Mouse (Mus musculus) stomach, embryonic 16.5 days (tissue): ENCODE results near the gene Fastkd1. TPM values are rescaled to one million over a fixed set of nuclear protein-coding genes. Genes with fewer than 3 reads are reported as not detected.
A peak's percentile ranks its signal among the peaks of the same experiment; 100 is the strongest.

ENCODE experiments used
- ATAC-seq: fragments of 200-750 bp; cut with Nextera tagmentation; 2 replicates; pipeline ENCODE4 v1.8.0; 2017; ENCODE audit warnings: moderate number of reproducible peaks, moderate TSS enrichment; ENCODE audit not compliant: insufficient read depth, low FRiP score
- H3K27ac ChIP-seq: fragments of 300-500 bp; sonication (generic); 2 replicates; pipeline ENCODE4 v1.5.1; 2014; ENCODE audit warnings: low read length
- H3K27me3 ChIP-seq: fragments of 300-500 bp; sonication (generic); 2 replicates; pipeline ENCODE4 v1.6.1; 2014; ENCODE audit warnings: low read length, control low read depth, mixed read lengths; ENCODE audit not compliant: control insufficient read depth, insufficient read depth
- H3K36me3 ChIP-seq: fragments of 300-500 bp; sonication (generic); 2 replicates; pipeline ENCODE4 v1.6.1; 2014; ENCODE audit warnings: low read length; ENCODE audit not compliant: control insufficient read depth, insufficient read depth
- H3K4me1 ChIP-seq: fragments of 300-500 bp; sonication (generic); 2 replicates; pipeline ENCODE4 v1.6.1; 2014; ENCODE audit warnings: low read length, control low read depth, mixed read lengths; ENCODE audit not compliant: control insufficient read depth, insufficient read depth
- H3K4me2 ChIP-seq: fragments of 300-500 bp; sonication (generic); 2 replicates; pipeline ENCODE4 v1.6.1; 2014; ENCODE audit warnings: low read depth, low read length, mixed read lengths
- H3K4me3 ChIP-seq: fragments of 300-500 bp; sonication (generic); replicated peaks from 2 replicates; pipeline ENCODE4 v1.5.1; 2014; ENCODE audit warnings: mild to moderate bottlenecking, low read length
- H3K9ac ChIP-seq: fragments of 300-500 bp; sonication (generic); 2 replicates; pipeline ENCODE4 v1.6.1; 2014; ENCODE audit warnings: low read length
- H3K9me3 ChIP-seq: fragments of 300-500 bp; sonication (generic); replicated peaks from 2 replicates; pipeline ENCODE4 v1.6.1; 2016; ENCODE audit warnings: low read length, control low read depth; ENCODE audit not compliant: control insufficient read depth
- WGBS: fragments of 180-500 bp; shearing (Covaris S2); extraction: QIAGEN DNeasy Blood & Tissue Kit; methylation state at CpG from one replicate; pipeline ENCODE4 v1.1.7; 2014; 5-methylcytosine and 5-hydroxymethylcytosine counted together
- polyA plus RNA-seq: library from polyadenylated mRNA; unstranded; fragments of >200 nt; fragmentation: Nextera tagmentation; extraction: Ambion mirVana; gene quantifications from 2 replicates; pipeline ENCODE4 v1.2.1, GENCODE M21; 2015

The Fastkd1 gene
- polyA plus RNA-seq, 1 experiment from 2014 or later, result 11.0 TPM

DNA sequence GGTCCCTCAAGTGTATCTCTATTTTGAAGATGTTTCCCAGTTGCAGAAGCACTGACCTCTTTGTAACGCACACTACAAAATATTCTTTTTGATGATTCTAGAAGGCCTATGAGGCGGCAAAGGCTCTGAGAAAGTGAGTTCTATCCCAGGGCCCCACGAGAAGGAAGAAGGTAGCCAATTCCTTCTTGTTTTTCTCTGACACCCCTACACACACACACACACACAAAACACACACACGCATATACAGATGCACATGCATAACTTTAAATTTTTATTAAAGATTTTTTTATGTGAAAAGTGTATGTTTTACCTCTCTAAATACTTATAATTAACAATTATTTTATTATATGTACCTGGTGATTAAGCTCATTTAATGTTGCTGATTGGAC lies 304 bp upstream of the Fastkd1 start:
- no peak for ATAC-seq
- Histone ChIP-seq H3K4me1 (no peaks in the 10 kb centered on the region), H3K4me2 (peak overlapping the region; percentile 49; the same call in 1 of the 2 replicates), H3K9ac (no peak overlapping the region), H3K9me3 (no peaks in the 10 kb centered on the region), H3K27me3 (no peaks in the 10 kb centered on the region), H3K36me3 (no peaks in the 10 kb centered on the region), H3K4me3 (peak overlapping the region; percentile 83), H3K27ac (no peak overlapping the region)
- WGBS, result 26% methylated on average over 4 of the region's 4 CpGs

DNA sequence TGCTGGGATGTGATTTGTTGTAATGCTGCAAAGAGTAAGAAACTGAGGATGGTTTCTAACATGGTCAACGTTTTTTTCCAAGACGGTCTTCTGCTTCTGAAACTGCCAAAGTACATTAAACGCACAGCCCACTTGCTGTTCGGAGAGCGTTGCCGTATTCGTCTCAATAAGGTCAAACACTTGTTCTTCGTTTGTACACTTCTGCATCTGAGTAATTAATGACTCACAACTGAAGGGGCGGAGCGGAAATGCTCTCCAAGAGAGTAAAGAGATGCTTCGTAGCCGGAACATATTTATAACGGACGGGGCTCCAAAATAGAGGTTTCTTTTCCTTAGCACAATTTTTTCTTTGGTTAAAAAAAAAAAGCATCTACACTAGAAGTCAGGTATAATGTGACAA lies 1.1 kb downstream of the Fastkd1 start:
- Histone ChIP-seq H3K9ac (no peak overlapping the region), H3K4me1 (no peaks in the 10 kb centered on the region), H3K4me2 (no peak overlapping the region), H3K9me3 (no peaks in the 10 kb centered on the region), H3K27ac (no peak overlapping the region), H3K36me3 (no peaks in the 10 kb centered on the region), H3K4me3 (no peak overlapping the region), H3K27me3 (no peaks in the 10 kb centered on the region)
- WGBS, result 76% methylated on average over 14 of the region's 14 CpGs
- no peak for ATAC-seq

DNA sequence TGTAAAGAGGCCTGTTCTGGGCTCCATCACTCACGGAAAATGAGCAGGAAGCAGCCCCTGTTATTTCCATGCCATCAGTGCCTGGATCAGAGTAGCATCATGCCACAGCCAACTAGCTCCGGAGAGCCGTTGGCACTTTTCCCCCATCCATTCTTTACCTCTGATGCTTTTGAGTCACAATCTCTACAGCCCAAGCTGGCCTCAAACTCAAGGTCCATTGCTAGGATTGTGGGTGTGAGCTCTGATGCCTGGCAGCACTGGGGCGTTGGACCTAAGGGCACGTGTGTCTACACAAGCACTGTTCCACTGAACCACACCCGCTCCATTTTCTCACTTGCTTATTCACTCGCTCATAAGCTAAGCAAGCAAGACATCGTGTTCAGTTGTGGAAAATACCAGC lies 12.9 kb downstream of the Fastkd1 start:
- WGBS, result 90% methylated on average over 8 of the region's 8 CpGs
- no peak for ATAC-seq
- Histone ChIP-seq H3K27ac (no peak overlapping the region), H3K4me1 (no peaks in the 10 kb centered on the region), H3K4me2 (no peak overlapping the region), H3K9me3 (no peaks in the 10 kb centered on the region), H3K36me3 (0 out of 2 replicates have a peak, but pooled peaks cover 9% of the 10 kb centered on the region), H3K9ac (no peak overlapping the region), H3K27me3 (no peaks in the 10 kb centered on the region), H3K4me3 (no peak overlapping the region)

DNA sequence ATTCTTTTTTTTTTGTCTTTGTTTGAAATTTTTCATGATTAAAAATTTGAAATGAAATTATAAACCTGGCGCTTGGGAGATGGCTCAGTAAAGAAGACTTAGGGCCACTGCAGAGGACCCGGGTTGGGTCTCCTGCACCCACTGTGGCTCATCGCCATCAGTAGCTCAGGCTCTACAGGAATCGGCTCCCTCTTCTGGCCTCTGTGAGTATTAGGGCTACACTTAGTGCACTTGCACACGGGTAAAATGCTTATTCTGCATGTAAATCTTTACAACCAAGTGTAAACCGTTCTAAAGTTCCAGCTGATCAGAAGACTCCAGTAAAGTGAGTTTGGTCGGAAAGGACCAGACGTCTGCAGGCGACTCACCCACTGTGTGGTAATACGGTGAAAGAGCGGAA lies 19.8 kb downstream of the Fastkd1 start:
- Histone ChIP-seq H3K9ac (no peak overlapping the region), H3K4me2 (no peak overlapping the region), H3K27me3 (no peaks in the 10 kb centered on the region), H3K27ac (no peak overlapping the region), H3K4me3 (no peak overlapping the region), H3K9me3 (no peaks in the 10 kb centered on the region), H3K4me1 (no peaks in the 10 kb centered on the region), H3K36me3 (peaks cover 7% of the 10 kb centered on the region; the same call in 1 of the 2 replicates)
- no peak for ATAC-seq
- WGBS, result 95% methylated on average over 11 of the region's 11 CpGs

DNA sequence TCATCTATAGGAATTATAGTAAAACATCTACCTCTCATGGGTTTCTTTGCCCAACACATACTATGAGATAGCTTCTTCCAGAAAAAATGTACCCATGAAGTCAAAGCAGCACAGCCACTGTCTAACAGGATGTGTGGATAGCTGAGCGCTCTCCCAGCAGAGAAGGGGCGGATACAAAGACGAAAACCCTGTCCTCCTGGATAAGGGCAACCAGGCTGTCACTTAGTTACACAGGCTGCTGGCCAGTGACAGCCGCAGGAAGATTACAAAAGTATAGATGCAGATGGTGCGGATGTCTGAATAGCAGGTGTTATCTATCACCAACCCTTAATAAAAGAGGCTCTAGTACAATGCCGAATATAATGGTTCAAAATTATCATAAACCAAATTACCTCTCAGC lies 22.5 kb downstream of the Fastkd1 start:
- H3K27ac ChIP-seq, result no peak overlapping the region
- no peaks in the 10 kb centered on the region for H3K4me1 ChIP-seq
- no peaks in the 10 kb centered on the region for H3K27me3 ChIP-seq
- WGBS, result 86% methylated on average over 6 of the region's 6 CpGs
- H3K4me2 ChIP-seq, result no peak overlapping the region
- ATAC-seq, result no peak
- no peaks in the 10 kb centered on the region for H3K9me3 ChIP-seq
- H3K36me3 ChIP-seq, result peaks cover 7% of the 10 kb centered on the region; the same call in 1 of the 2 replicates
- H3K9ac ChIP-seq, result no peak overlapping the region
- no peak overlapping the region for H3K4me3 ChIP-seq

DNA sequence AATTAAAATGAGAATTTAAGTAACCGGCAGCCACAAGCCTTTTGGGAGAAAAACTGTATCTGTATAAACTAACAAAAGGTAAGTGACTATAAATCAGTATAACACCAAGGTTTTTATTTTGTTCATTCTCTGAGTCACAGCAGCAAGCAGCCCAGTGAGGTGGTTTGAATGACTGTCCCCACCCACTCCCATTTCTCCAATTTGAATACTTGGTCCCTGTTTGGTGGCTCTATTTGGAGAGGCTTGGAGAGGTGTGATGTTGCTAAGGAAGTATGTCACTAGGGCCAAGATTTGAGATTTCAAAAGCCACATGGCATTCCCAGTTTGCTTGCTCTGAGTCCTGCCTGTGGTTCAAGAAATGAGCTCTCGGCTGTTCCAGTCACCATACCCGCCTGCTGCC lies 23.1 kb downstream of the Fastkd1 start:
- no peak overlapping the region for H3K9ac ChIP-seq
- ATAC-seq, result no peak
- peaks cover 7% of the 10 kb centered on the region; the same call in 1 of the 2 replicates for H3K36me3 ChIP-seq
- no peaks in the 10 kb centered on the region for H3K9me3 ChIP-seq
- H3K4me1 ChIP-seq, result no peaks in the 10 kb centered on the region
- no peak overlapping the region for H3K27ac ChIP-seq
- H3K4me2 ChIP-seq, result no peak overlapping the region
- no peak overlapping the region for H3K4me3 ChIP-seq
- H3K27me3 ChIP-seq, result no peaks in the 10 kb centered on the region
- WGBS, result 86% methylated on average over 3 of the region's 3 CpGs

DNA sequence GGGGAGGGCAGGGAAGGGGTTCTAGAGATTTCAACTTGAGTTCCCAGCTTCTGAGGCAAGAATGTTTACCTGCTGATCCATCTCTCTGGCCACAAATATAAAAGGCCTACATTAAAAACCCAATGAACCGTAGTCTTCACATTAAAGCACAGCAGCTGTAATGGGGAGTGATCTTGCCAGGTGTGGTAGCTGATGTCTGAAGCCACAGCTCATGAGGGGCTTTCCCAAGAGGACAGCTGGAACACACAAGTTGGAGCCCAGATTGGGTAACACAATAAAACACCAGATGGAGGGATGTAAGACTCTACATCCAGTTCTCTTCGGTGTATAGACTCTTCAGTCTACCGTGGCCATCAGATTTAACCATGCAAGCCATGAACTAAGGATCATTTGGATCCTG lies 28.8 kb downstream of the Fastkd1 start:
- H3K9ac ChIP-seq, result no peak overlapping the region
- no peaks in the 10 kb centered on the region for H3K4me1 ChIP-seq
- no peak overlapping the region for H3K4me3 ChIP-seq
- no peak overlapping the region for H3K4me2 ChIP-seq
- no peaks in the 10 kb centered on the region for H3K27me3 ChIP-seq
- H3K27ac ChIP-seq, result no peak overlapping the region
- 93% methylated on average over 3 of the region's 3 CpGs for WGBS
- no peaks in the 10 kb centered on the region for H3K36me3 ChIP-seq
- no peaks in the 10 kb centered on the region for H3K9me3 ChIP-seq
- no peak for ATAC-seq

DNA sequence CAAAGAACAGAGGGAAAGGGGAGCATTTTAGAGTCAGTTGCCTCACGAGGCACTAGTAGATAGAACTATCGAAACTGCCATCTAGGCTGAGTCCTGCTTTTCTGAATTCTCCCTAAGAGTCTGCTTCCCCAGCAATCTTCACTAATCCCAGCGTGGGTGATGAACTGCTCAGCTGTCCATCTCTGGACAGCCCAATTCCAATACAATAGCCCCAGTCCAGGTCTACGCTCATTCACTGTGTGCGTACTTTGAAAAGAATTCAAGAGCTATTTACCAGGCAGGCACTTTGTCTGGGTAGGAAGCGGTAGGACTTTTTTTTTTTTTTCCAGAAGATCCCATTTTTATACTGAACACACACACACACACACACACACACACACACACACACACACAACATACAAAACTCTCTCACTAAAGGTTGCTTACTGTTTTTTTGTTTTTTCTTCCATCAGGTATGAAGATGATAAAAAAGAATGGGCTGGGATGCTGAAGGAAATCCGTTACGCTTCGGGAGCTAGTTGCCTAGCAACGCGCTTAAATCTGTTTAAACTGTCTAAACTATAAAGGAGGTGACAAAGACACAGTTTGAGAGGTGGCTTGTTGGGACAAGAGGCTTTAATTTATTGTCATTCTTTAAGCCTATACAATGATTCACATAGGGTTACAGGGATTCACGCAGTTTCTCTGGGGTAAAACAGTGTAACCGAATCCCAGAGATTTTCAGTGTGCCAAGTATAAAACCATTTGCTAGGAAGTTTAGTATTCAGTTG lies 30.1 kb downstream of the Fastkd1 start:
- Histone ChIP-seq H3K27me3 (no peaks in the 10 kb centered on the region), H3K9me3 (no peaks in the 10 kb centered on the region), H3K9ac (no peak overlapping the region), H3K4me2 (no peak overlapping the region), H3K36me3 (no peaks in the 10 kb centered on the region), H3K4me1 (no peaks in the 10 kb centered on the region), H3K4me3 (no peak overlapping the region), H3K27ac (no peak overlapping the region)
- no peak for ATAC-seq
- 84% methylated on average over 13 of the region's 13 CpGs for WGBS

DNA sequence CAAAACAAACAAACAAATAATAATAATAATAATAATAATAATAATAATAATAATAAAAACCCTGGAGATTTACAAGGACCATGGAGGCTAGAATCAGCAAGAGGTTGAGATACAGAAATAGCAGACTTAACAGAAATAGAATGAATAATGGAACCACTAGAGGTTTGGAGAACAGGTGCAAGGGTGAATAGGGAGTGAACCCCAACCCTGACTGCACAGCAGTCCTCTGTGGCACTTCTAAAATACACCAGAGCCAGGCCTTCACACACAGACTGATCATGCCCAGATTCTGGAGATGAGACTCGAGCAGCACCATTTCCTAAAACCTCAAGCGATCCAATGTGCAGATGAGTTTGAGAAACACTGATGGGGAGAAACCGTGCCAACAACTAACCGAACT lies 31.4 kb downstream of the Fastkd1 start:
- no peak overlapping the region for H3K9ac ChIP-seq
- no peaks in the 10 kb centered on the region for H3K4me1 ChIP-seq
- H3K27ac ChIP-seq, result no peak overlapping the region
- H3K4me2 ChIP-seq, result no peak overlapping the region
- H3K9me3 ChIP-seq, result no peaks in the 10 kb centered on the region
- no peak for ATAC-seq
- H3K27me3 ChIP-seq, result no peaks in the 10 kb centered on the region
- 82% methylated on average over 4 of the region's 4 CpGs for WGBS
- no peak overlapping the region for H3K4me3 ChIP-seq
- no peaks in the 10 kb centered on the region for H3K36me3 ChIP-seq
